Mouse (Mus musculus): ENCODE results near the gene Nkx2-2.

DNA sequence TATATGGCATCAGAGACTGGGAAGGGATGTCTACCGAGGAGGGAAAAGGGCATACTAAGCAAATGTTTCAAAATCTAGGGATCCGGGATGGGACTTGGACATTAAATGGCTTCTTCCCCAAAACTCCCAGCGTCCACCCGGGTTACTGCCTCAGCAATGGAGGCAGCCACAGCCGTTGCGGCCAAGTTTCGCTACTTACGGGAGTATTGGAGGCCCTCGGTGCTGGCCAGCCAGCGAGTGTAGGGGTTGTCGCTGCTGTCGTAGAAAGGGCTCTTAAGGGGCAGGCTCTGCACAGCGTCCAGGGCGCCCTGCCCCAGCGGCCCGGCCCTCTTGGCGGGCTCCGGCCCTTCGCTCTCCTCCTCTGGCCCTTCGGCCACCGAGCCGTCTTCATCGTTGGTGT, 8.5 kb downstream of the Nkx2-2 start:
- TF ChIP-seq RAD21 (IDR thresholded peaks at IDR 0.05; ENCODE audit: low read depth, low read length) = no peak
- TF ChIP-seq USF2 (conservative IDR thresholded peaks at IDR 0.05; ENCODE audit: low read depth, low read length) = no peak
- no peak for TF ChIP-seq CTCF (conservative IDR thresholded peaks at IDR 0.05 in 1 of 2, IDR thresholded peaks at IDR 0.05 in 1 of 2; ENCODE audit: low read depth in 2 of 2, low read length in 2 of 2)
- TF ChIP-seq MAZ (IDR thresholded peaks at IDR 0.05; ENCODE audit: low read depth, low read length) = no peak
- no peak for TF ChIP-seq TBP (conservative IDR thresholded peaks at IDR 0.05; ENCODE audit: low read depth, low read length)
- TF ChIP-seq KAT2A (IDR thresholded peaks at IDR 0.05; ENCODE audit: insufficient replicate concordance, low read length) = no peak
- no peak for TF ChIP-seq NELFE (IDR thresholded peaks at IDR 0.05; ENCODE audit: low read depth, low read length)
- TF ChIP-seq ZKSCAN1 (IDR thresholded peaks at IDR 0.05; ENCODE audit: borderline replicate concordance, low read depth, low read length) = no peak
- no peak for TF ChIP-seq MEF2A (IDR thresholded peaks at IDR 0.05; ENCODE audit: borderline replicate concordance, low read depth, low read length)
- TF ChIP-seq UBTF (IDR thresholded peaks at IDR 0.05; ENCODE audit: low read depth, low read length) = no peak
